Mouse (Mus musculus) kidney, adult 2 months (tissue): ENCODE data around the gene Rsrc1. TPM values are rescaled to one million over a fixed set of nuclear protein-coding genes. Genes with fewer than 3 reads are reported as not detected.

Source experiments
- DNase-seq: peaks from one replicate; pipeline ENCODE4 v3.0.0; 2021
- H3K27ac ChIP-seq: fragments of 200-500 bp; 2 replicates; pipeline ENCODE4 v1.5.1; 2012; ENCODE audit warnings: low read depth, low read length, control low read depth, inconsistent platforms; ENCODE audit not compliant: insufficient read depth
- H3K27me3 ChIP-seq: fragments of 200-500 bp; replicated peaks from 2 replicates; pipeline ENCODE4 v1.6.1; 2012; ENCODE audit warnings: mild to moderate bottlenecking, moderate library complexity, low read length, inconsistent platforms; ENCODE audit not compliant: control insufficient read depth, insufficient read depth
- H3K36me3 ChIP-seq: fragments of 200-500 bp; 2 replicates; pipeline ENCODE4 v1.6.1; 2012; ENCODE audit warnings: mild to moderate bottlenecking, moderate library complexity, low read length, inconsistent platforms; ENCODE audit not compliant: control insufficient read depth, insufficient read depth
- H3K4me1 ChIP-seq: fragments of 200-500 bp; 2 replicates; pipeline ENCODE4 v1.6.1; 2011; ENCODE audit warnings: low read length; ENCODE audit not compliant: control insufficient read depth, insufficient read depth
- H3K4me3 ChIP-seq: fragments of 200-500 bp; 2 replicates; pipeline ENCODE4 v1.5.1; 2011; ENCODE audit warnings: mild to moderate bottlenecking, low read depth, low read length, control low read depth; ENCODE audit not compliant: insufficient read depth
- CTCF ChIP-seq: fragments of 200-500 bp; conservative IDR thresholded peaks from 2 replicates; pipeline ENCODE4 v1.5.1; 2011; ENCODE audit warnings: low read depth, mild to moderate bottlenecking, control low read depth, low read length, moderate library complexity, mixed read lengths; ENCODE audit not compliant: insufficient read depth, insufficient read length
- POLR2A ChIP-seq: fragments of 200-500 bp; IDR thresholded peaks from one replicate; pipeline ENCODE4 v1.6.1; 2011; ENCODE audit warnings: low read depth, low read length, control low read depth
- WGBS: fragments of 180-500 bp; shearing (Covaris S2); methylation state at CpG from one replicate; pipeline ENCODE4 v1.1.7; 2018; 5-methylcytosine and 5-hydroxymethylcytosine counted together
- polyA plus RNA-seq: library from polyadenylated mRNA; depleted of rRNA; stranded (reverse); fragments of >200 nt; gene quantifications from 2 replicates; pipeline ENCODE4 v1.2.3, GENCODE M21; 2012; rRNA removed

Rsrc1 gene
- polyA plus RNA-seq = 3.7 and 4.4 TPM in 2 replicates

- Histone ChIP-seq H3K27me3 (peaks cover 7% of the 10 kb centered on the region), H3K4me1 (no peaks in the 10 kb centered on the region), H3K27ac (no peak within 1 kb of the TSS), H3K4me3 (peak within 1 kb of the TSS; percentile 43; the same call in 1 of the 2 replicates), H3K36me3 (no peaks in the 10 kb centered on the region)
- DNase-seq = peak; percentile 80
- TF ChIP-seq POLR2A = no peak
- TF ChIP-seq CTCF = no peak
- WGBS = under 1% methylated on average over 57 of the region's 62 CpGs
These were observed at the start of gene Rsrc1 for GRCm38 (mm10) chr3:66981101-66981661. TSS of gene Rsrc1 (plus strand) at chr3:66981390.

DNA sequence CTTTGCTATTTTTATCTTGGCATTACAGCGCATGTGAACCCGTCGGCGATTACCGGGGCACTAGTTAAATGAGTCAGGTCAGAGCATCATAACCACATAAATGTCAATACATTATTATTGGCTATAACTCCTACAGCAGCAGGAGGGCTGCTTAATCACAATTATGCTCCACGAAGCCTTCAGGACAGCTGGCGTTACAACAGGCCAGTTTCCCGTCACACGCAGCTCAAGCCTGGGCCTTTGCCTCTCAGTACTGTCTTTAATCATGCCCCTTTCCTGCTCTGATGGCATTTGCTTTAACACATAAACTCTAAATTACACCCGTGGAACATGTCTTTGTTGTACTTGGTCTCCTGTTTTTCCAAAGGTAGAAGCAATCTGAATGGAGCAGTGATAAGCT, 41.5 kb upstream of the Rsrc1 start:
- TF ChIP-seq CTCF (no peak), POLR2A (no peak)
- Histone ChIP-seq H3K4me3 (no peak overlapping the region), H3K27ac (no peak overlapping the region), H3K36me3 (no peaks in the 10 kb centered on the region), H3K4me1 (no peaks in the 10 kb centered on the region), H3K27me3 (no peaks in the 10 kb centered on the region; the same call in 1 of the 2 replicates)
- WGBS = 60% methylated on average over 10 of the region's 10 CpGs
- no peak for DNase-seq

DNA sequence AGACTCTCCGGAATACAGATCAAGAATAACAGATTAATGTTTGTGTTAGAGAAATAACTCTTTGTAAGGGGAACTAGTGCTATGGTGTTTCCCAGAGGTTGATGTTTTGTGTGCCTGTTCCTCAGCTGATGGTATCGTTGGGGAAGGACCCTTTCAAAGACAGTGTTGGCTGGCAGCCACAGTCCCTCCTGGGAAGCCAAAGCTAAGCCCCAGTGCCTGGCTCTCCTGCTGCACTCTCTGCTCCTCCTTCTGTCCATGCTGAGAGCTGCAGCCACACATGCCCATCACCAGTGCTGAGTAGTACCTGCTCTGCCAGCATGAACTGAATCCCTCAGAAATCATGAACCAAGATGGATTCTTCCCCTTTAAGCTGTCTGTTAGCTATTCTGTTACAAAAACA, 26.1 kb upstream of the Rsrc1 start:
- H3K4me3 ChIP-seq = no peak overlapping the region
- H3K27ac ChIP-seq = no peak overlapping the region
- peaks cover 1% of the 10 kb centered on the region; the same call in 1 of the 2 replicates for H3K27me3 ChIP-seq
- no peaks in the 10 kb centered on the region for H3K36me3 ChIP-seq
- TF ChIP-seq CTCF (no peak), POLR2A (no peak)
- WGBS = 63% methylated on average over 2 of the region's 2 CpGs
- H3K4me1 ChIP-seq = no peaks in the 10 kb centered on the region
- DNase-seq = no peak

DNA sequence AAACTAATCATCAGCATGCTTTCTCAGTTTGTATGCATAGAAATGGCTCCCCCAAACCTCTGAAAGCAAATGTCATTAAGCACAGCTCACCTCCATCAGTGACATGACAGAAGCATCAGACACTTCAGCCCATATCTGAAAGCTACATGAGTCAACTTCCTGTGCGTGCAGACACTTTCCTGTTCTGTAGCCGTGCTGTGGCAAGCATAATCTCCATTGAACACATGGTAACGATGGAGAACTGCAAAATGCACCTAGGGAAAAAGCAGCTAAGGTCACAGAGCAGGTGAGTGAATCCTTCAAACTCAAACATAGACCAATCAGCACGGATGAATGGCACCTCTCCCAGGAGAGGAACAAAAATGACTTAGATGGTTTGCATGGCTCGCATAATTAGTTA, 21.2 kb upstream of the Rsrc1 start:
- Histone ChIP-seq H3K27ac (no peak overlapping the region), H3K4me3 (no peak overlapping the region), H3K27me3 (peaks cover 1% of the 10 kb centered on the region; the same call in 1 of the 2 replicates), H3K4me1 (no peaks in the 10 kb centered on the region), H3K36me3 (no peaks in the 10 kb centered on the region)
- no peak for DNase-seq
- 66% methylated on average over 5 of the region's 5 CpGs for WGBS
- TF ChIP-seq CTCF = no peak
- no peak for TF ChIP-seq POLR2A

DNA sequence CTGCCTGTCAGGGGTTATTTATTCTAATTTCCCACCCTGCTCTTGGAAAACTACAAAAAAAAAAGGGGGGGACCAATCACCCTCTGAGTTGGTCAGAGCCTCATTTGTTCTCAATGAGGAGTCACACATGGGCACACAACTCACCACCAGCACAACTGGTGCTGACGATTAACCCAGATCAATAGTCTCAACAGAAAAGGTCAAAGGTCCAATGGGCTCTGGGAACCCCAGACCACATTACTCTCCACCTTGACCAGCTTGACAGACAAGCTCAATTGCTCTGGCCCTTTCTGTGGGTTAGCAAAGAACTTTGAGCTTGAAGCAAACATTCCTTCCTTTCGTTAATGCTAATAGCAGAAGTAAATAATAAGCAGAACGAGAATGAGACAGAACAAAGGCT, 16.3 kb upstream of the Rsrc1 start:
- DNase-seq = no peak
- WGBS = 46% methylated on average over 3 of the region's 3 CpGs
- peaks cover 1% of the 10 kb centered on the region; the same call in 1 of the 2 replicates for H3K27me3 ChIP-seq

GRCm38 (mm10) chr3:66967508-66967907, 13.7 kb upstream of the Rsrc1 start:
- WGBS = 83% methylated on average over 4 of the region's 4 CpGs
- TF ChIP-seq CTCF = no peak
- TF ChIP-seq POLR2A = no peak
- Histone ChIP-seq H3K4me3 (no peak overlapping the region), H3K4me1 (no peaks in the 10 kb centered on the region), H3K27me3 (peaks cover 10% of the 10 kb centered on the region), H3K27ac (no peak overlapping the region), H3K36me3 (no peaks in the 10 kb centered on the region)
- no peak for DNase-seq

More for the DNA sequence above, 16.3 kb upstream of the Rsrc1 start:
- Histone ChIP-seq H3K36me3 (no peaks in the 10 kb centered on the region), H3K27ac (no peak overlapping the region), H3K4me1 (no peaks in the 10 kb centered on the region), H3K4me3 (no peak overlapping the region)
- no peak for TF ChIP-seq POLR2A
- no peak for TF ChIP-seq CTCF

DNA sequence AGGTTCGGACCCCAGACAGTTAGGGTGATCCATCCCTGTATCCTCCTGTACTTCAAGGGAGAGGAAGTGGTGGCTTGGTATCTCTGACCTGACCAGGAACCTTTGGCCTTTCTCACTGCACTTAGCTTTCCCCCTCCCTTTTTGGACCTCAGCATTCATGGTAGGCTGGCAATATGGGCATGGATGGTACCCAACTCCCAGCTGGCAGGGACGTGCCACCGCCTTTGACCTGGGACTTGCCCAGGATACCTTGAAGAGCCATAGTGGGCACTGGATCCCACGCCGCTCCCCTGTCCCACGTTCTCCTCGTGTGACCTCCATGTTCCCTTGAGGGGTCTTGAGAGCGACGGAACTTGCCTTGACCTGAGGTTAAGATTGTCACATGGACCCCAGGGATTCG, 10.9 kb upstream of the Rsrc1 start:
- no peak for TF ChIP-seq CTCF
- no peak for TF ChIP-seq POLR2A
- no peak for DNase-seq
- Histone ChIP-seq H3K36me3 (no peaks in the 10 kb centered on the region), H3K27ac (no peak overlapping the region), H3K4me1 (no peaks in the 10 kb centered on the region), H3K27me3 (peaks cover 15% of the 10 kb centered on the region), H3K4me3 (no peak overlapping the region)
- WGBS = 6% methylated on average over 10 of the region's 10 CpGs

GRCm38 (mm10) chr3:66970661-66971331, 10.4 kb upstream of the Rsrc1 start:
- Histone ChIP-seq H3K4me3 (no peak overlapping the region), H3K4me1 (no peaks in the 10 kb centered on the region), H3K27ac (no peak overlapping the region), H3K27me3 (peaks cover 15% of the 10 kb centered on the region), H3K36me3 (no peaks in the 10 kb centered on the region)
- WGBS = 4% methylated on average over 29 of the region's 29 CpGs
- no peak for TF ChIP-seq POLR2A
- no peak for TF ChIP-seq CTCF
- no peak for DNase-seq
